Mouse (Mus musculus) hindbrain, postnatal 0 days (tissue): ENCODE data around the gene Eci2. TPM values are rescaled to one million over a fixed set of nuclear protein-coding genes. Genes with fewer than 3 reads are reported as not detected.
"Not testable (repeated sequence)": the region's sequence is repeated elsewhere in the genome, so short reads cannot be mapped to it uniquely, and the experiment has no call there.

ENCODE experiments used
- ATAC-seq: fragments of 200-750 bp; cut with Nextera tagmentation; 2 replicates; pipeline ENCODE4 v1.8.0; 2017; ENCODE audit warnings: mild to moderate bottlenecking, moderate TSS enrichment, moderate library complexity
- DNase-seq: peaks from one replicate; pipeline ENCODE4 v3.0.0-alpha.2; 2015; ENCODE audit warnings: low spot score
- H3K27ac ChIP-seq: fragments of 300-500 bp; sonication (generic); 2 replicates; pipeline ENCODE4 v1.5.1; 2014; ENCODE audit warnings: mild to moderate bottlenecking
- H3K27me3 ChIP-seq: fragments of 300-500 bp; sonication (generic); 2 replicates; pipeline ENCODE4 v1.6.1; 2014; ENCODE audit warnings: low read length, mixed read lengths; ENCODE audit not compliant: insufficient read depth
- H3K36me3 ChIP-seq: fragments of 300-500 bp; sonication (generic); 2 replicates; pipeline ENCODE4 v1.6.1; 2014; ENCODE audit warnings: low read length, mixed read lengths; ENCODE audit not compliant: insufficient read depth
- H3K4me1 ChIP-seq: fragments of 300-500 bp; sonication (generic); 2 replicates; pipeline ENCODE4 v1.6.1; 2014; ENCODE audit warnings: antibody characterized with exemption, low read length, mixed read lengths; ENCODE audit not compliant: insufficient read depth
- H3K4me2 ChIP-seq: fragments of 300-500 bp; sonication (generic); 2 replicates; pipeline ENCODE4 v1.6.1; 2014; ENCODE audit warnings: low read depth, mild to moderate bottlenecking, low read length, moderate library complexity, mixed read lengths
- H3K4me3 ChIP-seq: fragments of 300-500 bp; sonication (generic); 2 replicates; pipeline ENCODE4 v1.5.1; 2014; ENCODE audit warnings: low read length
- H3K9ac ChIP-seq: fragments of 300-500 bp; sonication (generic); replicated peaks from 2 replicates; pipeline ENCODE4 v1.6.1; 2014; ENCODE audit warnings: mild to moderate bottlenecking, low read length, moderate library complexity, mixed read lengths
- H3K9me3 ChIP-seq: fragments of 300-500 bp; sonication (generic); 2 replicates; pipeline ENCODE4 v1.6.1; 2016; ENCODE audit warnings: low read length, mixed read lengths
- CTCF ChIP-seq: IDR thresholded peaks from 2 replicates; pipeline ENCODE4 v1.5.1; 2016; ENCODE audit warnings: antibody characterized with exemption, control low read depth, low read depth
- WGBS: fragments of 180-500 bp; shearing (Covaris S2); extraction: QIAGEN DNeasy Blood & Tissue Kit; methylation state at CpG from one replicate; pipeline ENCODE4 v1.1.7; 2014; 5-methylcytosine and 5-hydroxymethylcytosine counted together
- polyA plus RNA-seq: library from polyadenylated mRNA; unstranded; fragments of >200 nt; fragmentation: Nextera tagmentation; extraction: Ambion mirVana; gene quantifications from 2 replicates; pipeline ENCODE4 v1.2.1, GENCODE M21; 2015
- total RNA-seq: library from RNA; depleted of rRNA; stranded (reverse); fragments of >200 nt; gene quantifications from 2 replicates; pipeline ENCODE4 v1.2.3, GENCODE M21; 2014

The Eci2 gene
- total and polyA plus RNA-seq, 2 experiments from 2014 or later = 95.6 to 136 TPM

DNA sequence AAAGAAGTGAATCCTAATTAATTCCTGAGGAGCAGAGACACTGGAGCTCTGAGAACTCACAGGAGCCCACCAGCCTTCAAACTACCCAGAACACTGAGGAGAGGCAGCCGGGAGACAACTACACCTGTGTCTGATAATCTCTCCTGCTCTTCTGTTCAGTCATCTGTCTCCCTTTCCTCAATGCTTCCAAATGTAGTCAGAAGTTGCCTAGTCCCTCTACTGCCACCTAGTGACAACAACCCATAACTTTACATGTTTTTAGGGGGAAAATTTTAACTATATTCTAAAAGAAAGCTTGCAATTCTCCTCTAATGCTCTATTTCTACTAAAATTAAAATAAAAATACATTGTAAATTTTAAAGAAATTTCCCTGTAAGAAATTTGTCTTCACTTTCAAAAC is 53.7 kb downstream of the Eci2 start:
- H3K4me2 ChIP-seq = no peak overlapping the region
- H3K36me3 ChIP-seq = peaks cover 9% of the 10 kb centered on the region; the same call in 1 of the 2 replicates
- no peaks in the 10 kb centered on the region for H3K27me3 ChIP-seq
- DNase-seq = no peak
- no peaks in the 10 kb centered on the region for H3K4me1 ChIP-seq
- no peak overlapping the region for H3K9ac ChIP-seq
- peak; percentile 38 for TF ChIP-seq CTCF
- ATAC-seq = no peak
- no peak overlapping the region for H3K4me3 ChIP-seq
- no peak overlapping the region for H3K27ac ChIP-seq
- 50% methylated on average over 1 of the region's 1 CpGs for WGBS
- H3K9me3 ChIP-seq = no peaks in the 10 kb centered on the region

DNA sequence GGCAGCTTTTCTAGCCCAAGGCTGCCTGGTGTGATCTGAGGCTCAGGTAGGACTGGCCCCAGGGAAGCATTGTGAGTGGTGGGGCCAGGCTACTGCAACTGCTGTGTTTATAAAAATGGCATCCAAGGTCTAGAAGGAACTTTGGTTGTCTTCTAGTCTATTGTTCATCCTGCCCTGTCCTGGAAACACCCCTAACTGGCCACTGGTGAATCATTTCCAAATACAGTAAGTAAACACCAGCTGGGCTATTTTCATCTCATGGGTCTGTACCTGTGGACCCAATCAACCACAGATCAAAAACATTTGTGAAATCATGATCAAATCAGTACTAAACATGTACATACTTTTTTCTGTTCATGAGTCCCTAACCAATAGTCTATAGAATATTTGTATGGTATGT is 54.4 kb downstream of the Eci2 start:
- not testable (repeated sequence) for DNase-seq, H3K9ac ChIP-seq, H3K9me3 ChIP-seq, H3K27ac ChIP-seq, H3K4me3 ChIP-seq, H3K4me1 ChIP-seq, H3K36me3 ChIP-seq, H3K4me2 ChIP-seq, H3K27me3 ChIP-seq, ATAC-seq

DNA sequence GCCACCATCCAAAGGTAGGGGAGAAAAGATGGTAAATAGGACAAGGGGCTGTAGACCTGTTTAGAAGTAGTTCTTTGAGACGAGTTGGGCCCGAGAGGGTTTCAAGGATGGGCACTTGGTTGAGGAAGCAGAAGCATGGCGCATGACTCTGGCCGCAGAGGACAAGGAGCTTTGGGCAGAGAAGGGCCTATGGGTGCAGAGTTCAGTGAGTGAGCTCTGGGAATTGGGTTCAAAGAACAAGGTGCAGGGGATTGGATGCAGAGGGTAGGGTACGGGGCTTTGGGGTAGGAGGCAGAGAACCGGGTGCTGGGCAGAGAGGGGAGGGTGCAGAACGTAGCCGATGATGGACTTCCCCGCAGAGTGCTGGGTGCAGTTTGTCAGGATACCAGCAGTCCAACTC is 61.2 kb downstream of the Eci2 start:
- not testable (repeated sequence) for DNase-seq

DNA sequence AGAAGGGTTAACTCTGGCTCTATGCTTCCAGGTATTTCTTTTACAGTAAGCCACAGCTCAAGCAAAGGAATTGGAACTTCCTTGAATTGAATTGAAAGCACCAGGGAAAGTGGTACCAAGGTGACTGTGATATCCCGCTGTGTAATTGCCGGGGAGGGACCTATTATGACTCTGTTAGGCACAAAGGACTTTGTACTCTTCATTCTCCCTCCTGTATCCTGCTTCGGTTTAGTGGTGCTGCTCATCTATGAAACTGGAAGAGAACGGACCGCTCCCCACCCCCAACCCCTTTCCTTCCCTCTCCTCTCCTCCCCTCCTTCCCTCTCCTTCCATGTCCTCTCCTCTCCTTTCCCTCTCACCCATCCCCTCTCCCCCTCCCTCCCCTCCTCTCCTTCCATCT is 62.0 kb downstream of the Eci2 start:
- Histone ChIP-seq H3K9ac (no peak overlapping the region), H3K4me2 (peak overlapping the region; percentile 76), H3K4me1 (no peaks in the 10 kb centered on the region), H3K36me3 (no peaks in the 10 kb centered on the region), H3K27ac (no peak overlapping the region), H3K27me3 (no peaks in the 10 kb centered on the region; the same call in 1 of the 2 replicates), H3K4me3 (peak overlapping the region; percentile 40), H3K9me3 (no peaks in the 10 kb centered on the region)
- no peak for ATAC-seq
- 6% methylated on average over 5 of the region's 5 CpGs for WGBS
- no peak for DNase-seq
- no peak for TF ChIP-seq CTCF

More for the DNA sequence above, 61.2 kb downstream of the Eci2 start:
- not testable (repeated sequence) for H3K4me1 ChIP-seq, H3K9ac ChIP-seq, H3K27me3 ChIP-seq, H3K27ac ChIP-seq, ATAC-seq, H3K4me3 ChIP-seq, H3K4me2 ChIP-seq, H3K9me3 ChIP-seq, H3K36me3 ChIP-seq
- 78% methylated on average over 9 of the region's 9 CpGs for WGBS

DNA sequence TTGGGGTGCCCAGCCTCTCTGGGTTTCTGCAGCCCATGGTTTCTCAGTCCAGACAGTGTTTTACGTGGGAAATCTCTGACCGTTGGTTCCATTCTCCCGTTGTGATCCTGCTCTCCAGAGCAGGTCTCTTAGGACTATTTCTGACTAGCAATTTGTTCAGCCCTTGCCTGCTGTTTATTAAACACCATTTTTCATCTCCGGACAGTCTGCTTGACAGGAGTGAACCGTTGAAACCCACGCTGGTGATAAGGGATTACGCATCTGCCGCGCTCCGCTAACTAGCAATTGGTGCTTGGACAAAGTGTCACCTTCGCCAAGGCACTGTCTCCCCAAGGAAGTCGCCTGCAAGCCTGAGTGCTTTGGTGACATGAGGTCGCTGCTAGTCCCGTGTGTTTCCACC is 62.5 kb downstream of the Eci2 start:
- ATAC-seq (0 out of 2 replicates have a peak, but pooled peaks have one; percentile 15), DNase-seq (peak; percentile 12)
- H3K27ac ChIP-seq = no peak overlapping the region
- H3K27me3 ChIP-seq = no peaks in the 10 kb centered on the region; the same call in 1 of the 2 replicates
- no peaks in the 10 kb centered on the region for H3K4me1 ChIP-seq
- 5% methylated on average over 14 of the region's 14 CpGs for WGBS
- peak overlapping the region; percentile 76 for H3K4me2 ChIP-seq
- no peaks in the 10 kb centered on the region for H3K36me3 ChIP-seq
- H3K9me3 ChIP-seq = no peaks in the 10 kb centered on the region
- H3K9ac ChIP-seq = no peak overlapping the region
- H3K4me3 ChIP-seq = peak overlapping the region; percentile 40
- TF ChIP-seq CTCF = no peak

DNA sequence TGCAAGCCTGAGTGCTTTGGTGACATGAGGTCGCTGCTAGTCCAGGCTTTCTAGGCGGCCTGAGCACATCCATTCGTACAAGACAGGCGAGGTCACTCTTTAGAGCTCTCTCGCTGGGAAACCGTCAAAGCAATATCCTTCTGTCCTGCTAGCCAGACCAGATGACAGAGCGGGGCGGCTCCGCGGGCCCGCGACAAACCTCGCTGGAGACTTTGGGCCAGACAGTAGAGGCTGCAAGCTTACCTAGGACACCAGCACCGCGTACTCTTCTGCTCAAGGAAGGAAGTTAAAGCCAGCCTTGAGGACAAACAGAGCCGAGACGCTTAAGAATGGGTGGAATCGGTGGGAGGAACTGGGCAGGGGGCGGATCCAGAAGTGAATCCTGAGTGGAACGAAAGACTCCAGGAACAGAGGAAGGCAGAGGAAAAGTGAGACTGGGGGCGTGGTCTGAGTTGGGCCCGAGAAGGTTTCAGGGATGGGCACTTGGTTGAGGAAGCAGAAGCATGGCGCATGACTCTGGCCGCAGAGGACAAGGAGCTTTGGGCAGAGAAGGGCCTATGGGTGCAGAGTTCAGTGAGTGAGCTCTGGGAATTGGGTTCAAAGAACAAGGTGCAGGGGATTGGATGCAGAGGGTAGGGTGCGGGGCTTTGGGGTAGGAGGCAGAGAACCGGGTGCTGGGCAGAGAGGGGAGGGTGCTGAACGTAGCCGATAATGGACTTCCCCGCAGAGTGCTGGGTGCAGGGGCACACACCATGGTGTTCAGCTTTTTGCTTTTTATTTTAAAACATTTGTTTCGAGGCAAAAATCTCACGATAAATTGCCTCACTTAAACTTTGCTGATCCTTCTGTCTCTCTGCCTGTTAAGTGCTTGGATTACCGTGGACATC is 63.1 kb downstream of the Eci2 start, which contains the start of gene Eci3:
Eci3 (minus strand) TSS at position 300 of the 887 bp plus-strand sequence.
- peak within 1 kb of the TSS; percentile 76 for H3K4me2 ChIP-seq
- no peaks in the 10 kb centered on the region for H3K4me1 ChIP-seq
- no peaks in the 10 kb centered on the region for H3K36me3 ChIP-seq
- no peaks in the 10 kb centered on the region; the same call in 1 of the 2 replicates for H3K27me3 ChIP-seq
- H3K9ac ChIP-seq = 0 out of 2 replicates have a peak within 1 kb of the TSS, but pooled peaks have one; percentile 24
- H3K27ac ChIP-seq = no peak within 1 kb of the TSS
- H3K9me3 ChIP-seq = no peaks in the 10 kb centered on the region
- 2% methylated on average over 32 of the region's 32 CpGs for WGBS
- peak within 1 kb of the TSS; percentile 40 for H3K4me3 ChIP-seq
- ATAC-seq (peak; percentile 66), DNase-seq (peak; percentile 20)
- TF ChIP-seq CTCF = no peak
